Mouse (Mus musculus) embryonic fibroblast, embryonic 13.5 days (primary cell): ENCODE data around the gene Tbc1d16.
"Not testable (repeated sequence)": the region's sequence is repeated elsewhere in the genome, so short reads cannot be mapped to it uniquely, and the experiment has no call there.

Experiments used
- CTCF ChIP-seq: IDR thresholded peaks from 2 replicates; pipeline ENCODE4 v1.5.1; 2011; ENCODE audit warnings: mild to moderate bottlenecking, control low read depth, low read length, moderate library complexity, borderline replicate concordance; ENCODE audit not compliant: insufficient read depth
- POLR2A ChIP-seq: IDR thresholded peaks from 2 replicates; pipeline ENCODE4 v1.6.1; 2011; ENCODE audit warnings: low read depth, mild to moderate bottlenecking, control low read depth, low read length, moderate library complexity

- TF ChIP-seq CTCF, POLR2A: not testable (repeated sequence)
Observed at GRCm38 (mm10) chr11:119100355-119100754, 127.9 kb downstream of the Tbc1d16 start.
